Mouse (Mus musculus) adrenal gland, adult (tissue): ENCODE data around the gene Nr6a1.

Source experiments
- DNase-seq, 2 experiments: peaks; one replicate each; pipeline ENCODE4 v3.0.0; 2022 to 2023; ENCODE audit warnings: low spot score in 1 of 2; ENCODE audit not compliant: inconsistent age in 2 of 2

The Nr6a1 gene

DNA sequence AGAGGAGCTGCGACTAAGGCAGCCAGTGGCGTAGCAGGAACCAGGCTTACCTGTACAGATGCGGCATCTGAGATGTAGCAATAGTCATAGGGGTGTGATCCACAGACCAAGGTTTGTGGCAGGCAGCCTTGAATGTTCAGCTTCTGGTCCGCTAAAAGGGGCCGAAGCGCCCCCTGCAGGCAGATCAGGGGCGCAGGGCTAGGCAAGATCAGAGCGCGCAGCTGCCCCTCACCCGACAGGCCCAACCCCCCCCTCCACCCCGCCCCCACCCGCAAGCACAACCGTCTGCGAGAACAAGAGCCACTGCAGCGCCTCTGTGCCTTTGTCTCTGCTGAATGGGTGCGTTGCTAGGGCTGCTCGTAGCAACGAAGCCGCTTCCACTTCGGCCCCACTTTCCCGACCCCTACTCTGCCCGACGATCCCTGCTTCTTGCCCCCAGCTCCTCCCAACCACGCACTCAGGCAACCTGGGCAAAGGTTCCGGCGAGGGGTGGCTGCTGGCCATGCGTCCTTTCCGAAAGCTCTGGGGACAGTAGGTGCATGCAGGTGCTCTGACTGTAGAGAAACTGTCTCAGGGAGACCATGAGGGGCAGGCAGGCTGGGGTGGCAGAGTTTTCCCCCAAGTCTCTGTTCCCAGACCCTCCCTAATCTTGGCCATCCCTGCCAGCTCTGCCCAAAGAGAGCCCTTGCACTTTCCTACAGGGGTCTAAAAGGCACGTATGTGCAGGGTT is 238.5 kb downstream of the Nr6a1 start:
- DNase-seq = peak in 1 of 2 experiments; percentile 79

DNA sequence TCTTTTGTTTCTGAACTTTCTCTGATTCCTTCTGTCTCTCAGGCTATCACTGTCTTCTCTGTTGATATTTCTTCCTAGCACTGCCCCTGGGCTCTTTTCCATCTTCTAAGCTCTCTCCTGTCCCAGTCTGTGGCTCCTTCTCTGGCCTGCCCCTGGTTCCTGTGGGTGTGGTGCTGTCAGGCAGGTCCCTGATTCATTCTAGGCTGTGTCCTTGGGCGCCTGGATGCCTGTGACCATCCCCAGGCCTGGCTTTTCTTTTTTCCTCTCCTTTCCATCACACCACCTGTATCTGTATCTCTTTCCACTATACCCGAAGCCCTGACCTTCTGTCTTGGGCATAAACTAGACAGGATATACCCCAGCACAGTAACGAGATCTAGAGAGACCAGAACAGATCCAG is 241.7 kb downstream of the Nr6a1 start:
- peak; percentile 58 to 78 for DNase-seq

DNA sequence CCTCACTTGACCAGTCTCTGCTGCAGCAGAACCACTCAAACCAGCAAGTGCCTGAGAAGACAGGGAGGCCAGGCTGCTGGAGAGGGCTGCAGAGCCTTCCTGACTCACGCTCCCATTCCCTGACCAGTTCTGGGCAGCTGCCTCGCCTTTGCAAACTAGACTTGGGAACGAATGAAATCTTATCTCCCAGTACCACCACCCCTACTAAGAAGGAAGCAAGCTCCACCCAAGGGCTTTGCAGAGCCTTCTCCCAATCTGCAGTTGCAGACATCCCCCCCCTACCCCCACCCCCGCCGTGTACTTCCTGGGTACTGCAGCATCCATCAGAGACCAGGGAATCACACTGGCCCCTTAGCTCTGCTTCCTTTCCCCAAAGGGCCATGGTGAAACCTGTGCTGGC is 244.4 kb downstream of the Nr6a1 start:
- no peak for DNase-seq

DNA sequence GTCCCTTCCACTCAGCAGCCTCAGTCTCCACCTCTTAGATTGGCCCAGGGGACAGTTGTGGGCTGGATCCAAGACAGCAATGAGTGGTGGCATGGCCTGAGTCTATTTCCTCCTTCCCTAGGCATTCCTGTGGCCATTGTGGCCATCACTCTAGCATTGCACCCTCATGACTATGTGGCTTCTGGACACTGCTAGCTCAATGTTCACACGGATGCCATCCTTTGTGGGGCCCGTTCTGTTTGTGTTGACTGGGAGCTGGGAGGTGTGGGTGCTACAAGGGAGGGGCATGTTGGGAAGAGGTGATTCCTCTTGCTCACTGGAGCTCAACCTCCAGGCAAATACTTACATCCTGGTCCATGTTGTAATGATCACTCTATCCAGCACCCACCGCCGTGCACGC is 245.3 kb downstream of the Nr6a1 start:
- no peak for DNase-seq

DNA sequence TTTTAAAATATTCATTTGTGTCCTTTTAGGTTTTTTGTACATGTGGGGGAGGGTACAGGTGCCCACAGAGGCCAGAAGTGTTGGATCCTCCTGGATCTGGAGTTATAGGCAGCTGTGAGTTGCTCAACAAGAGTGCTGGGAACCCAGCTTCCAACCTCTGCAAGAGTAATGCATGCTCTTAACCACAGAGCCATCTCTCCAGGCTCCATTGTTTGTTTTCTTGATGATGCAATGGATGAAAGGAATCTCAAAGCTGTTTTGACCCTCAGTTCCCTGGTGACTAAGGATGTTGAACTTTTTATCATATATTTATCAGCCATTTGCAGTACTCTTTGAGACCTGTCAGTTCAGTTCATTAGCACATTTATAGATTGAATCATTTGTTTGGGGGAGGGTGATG is 248.5 kb downstream of the Nr6a1 start:
- DNase-seq = no peak

DNA sequence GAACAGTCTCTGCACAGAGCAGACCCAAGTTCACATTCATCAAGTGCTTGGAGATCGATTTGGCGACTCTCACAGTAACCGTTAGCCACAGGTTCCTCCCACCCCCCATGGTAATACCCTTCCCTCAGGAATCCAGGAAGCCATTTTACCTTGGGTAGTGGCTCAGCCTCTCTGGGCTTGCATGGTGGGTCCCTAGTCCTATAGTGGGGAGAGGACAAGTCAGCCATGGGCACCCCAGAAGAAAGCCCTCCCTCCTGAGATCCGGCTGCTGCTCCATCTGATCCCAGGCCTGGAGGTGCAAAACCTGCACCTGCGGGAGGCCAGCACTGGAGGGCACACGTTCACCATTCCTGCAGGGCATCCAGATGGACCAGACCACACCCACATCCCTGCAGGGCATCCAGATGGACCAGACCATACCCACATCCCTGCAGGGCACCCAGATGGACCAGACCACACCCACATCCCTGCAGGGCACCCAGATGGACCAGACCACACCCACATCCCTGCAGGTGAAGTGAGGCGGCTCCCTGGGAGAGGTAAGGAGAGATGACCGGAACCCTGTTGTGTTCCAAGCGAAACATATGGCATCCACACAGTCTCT is 252.0 kb downstream of the Nr6a1 start:
- DNase-seq = no peak
